Mouse (Mus musculus): ENCODE results near the gene Nr6a1. TPM values are rescaled to one million over a fixed set of nuclear protein-coding genes. Genes with fewer than 3 reads are reported as not detected.
A peak's percentile ranks its signal among the peaks of the same experiment; 100 is the strongest.

Nr6a1 gene
- polyA plus RNA-seq, 1 experiment from 2014 or later: 1.7 TPM

DNA sequence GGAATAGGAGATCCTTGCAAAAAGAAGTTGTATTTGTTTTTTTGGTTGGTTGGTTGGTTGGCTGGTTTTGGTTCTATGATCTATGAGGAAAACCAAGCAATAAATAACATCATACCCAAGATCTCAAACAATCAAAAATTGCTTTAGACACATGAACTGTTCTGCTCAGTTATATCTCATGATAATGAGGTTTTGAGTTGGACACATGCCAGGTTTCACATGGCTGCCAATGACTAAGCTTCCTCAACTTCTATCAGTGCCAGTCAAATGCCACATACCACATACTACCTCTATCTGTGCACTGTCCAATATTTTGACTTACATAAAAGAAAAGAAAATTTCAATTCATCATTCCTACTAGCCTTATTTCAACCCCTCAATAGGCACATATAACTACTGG lies 101.3 kb downstream of the Nr6a1 start:
- H3K4me2 ChIP-seq (ENCODE audit: low read length): peak overlapping the region; percentile 44
- no peak overlapping the region; the same call in 1 of the 2 replicates for H3K4me3 ChIP-seq (replicated peaks; ENCODE audit: low read depth, low read length)
- ATAC-seq (ENCODE audit: low FRiP score, low TSS enrichment) (no peak), DNase-seq (peak; percentile 69)
- H3K36me3 ChIP-seq (ENCODE audit: control insufficient read depth, insufficient read depth, low read length): peaks cover 1% of the 10 kb centered on the region; the same call in 1 of the 2 replicates
- H3K9me3 ChIP-seq (ENCODE audit: control insufficient read depth, low read length): no peaks in the 10 kb centered on the region
- peaks cover 15% of the 10 kb centered on the region for H3K4me1 ChIP-seq (ENCODE audit: control insufficient read depth, insufficient read depth, low read length)
- no peak overlapping the region for H3K9ac ChIP-seq (replicated peaks; ENCODE audit: low read length)
- H3K27ac ChIP-seq (replicated peaks; ENCODE audit: low read depth, low read length): no peak overlapping the region
- no peaks in the 10 kb centered on the region for H3K27me3 ChIP-seq (ENCODE audit: control insufficient read depth, insufficient read depth, low read length)

DNA sequence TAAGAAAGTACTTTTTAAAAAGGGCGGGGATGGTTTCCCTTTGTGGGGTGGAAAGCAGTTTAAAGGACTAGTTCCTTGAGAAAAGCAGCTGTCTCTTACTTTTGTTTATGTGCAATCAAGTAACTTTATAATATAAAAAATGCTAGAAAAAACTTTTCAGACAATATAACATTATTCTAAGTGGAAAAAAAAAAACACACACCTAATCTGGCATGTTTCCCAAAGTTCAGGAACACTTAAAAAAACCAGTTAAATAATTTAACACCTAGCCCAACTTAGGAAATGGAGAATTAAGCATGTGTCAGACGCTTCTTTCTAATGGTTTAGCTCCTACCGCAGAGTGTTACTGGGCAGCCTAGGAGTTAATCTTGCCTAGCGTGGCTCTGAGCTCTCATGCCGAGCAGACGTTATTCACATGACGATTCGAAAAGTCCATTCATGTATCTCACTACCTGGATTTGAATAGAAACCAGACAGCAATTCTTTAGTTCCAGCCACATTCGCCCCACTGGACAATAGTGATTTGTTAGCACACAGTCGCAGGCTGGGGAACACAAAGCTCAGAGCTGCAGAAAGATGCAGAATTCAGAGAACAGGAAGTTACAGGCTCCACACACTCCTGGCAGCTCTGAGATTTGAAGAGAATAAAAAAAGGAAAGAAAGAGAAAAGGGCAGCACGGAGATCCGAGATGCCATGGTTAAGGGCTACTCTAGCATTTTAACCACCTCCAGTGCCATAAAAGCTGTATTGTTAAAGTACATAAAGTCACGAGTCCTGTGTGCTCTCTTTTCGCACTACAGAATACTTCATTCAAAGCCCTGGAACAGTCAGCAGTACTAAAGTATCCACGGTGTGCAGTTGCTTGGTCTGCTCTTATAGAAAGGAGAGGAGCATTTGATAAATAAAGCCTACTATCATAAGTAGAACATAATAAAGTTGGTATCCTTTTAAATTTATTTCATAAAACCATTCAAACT lies 102.4 kb downstream of the Nr6a1 start:
- Histone ChIP-seq H3K4me1 (ENCODE audit: control insufficient read depth, insufficient read depth, low read length) (peaks cover 15% of the 10 kb centered on the region), H3K4me3 (replicated peaks; ENCODE audit: low read depth, low read length) (peak overlapping the region; percentile 49), H3K27ac (replicated peaks; ENCODE audit: low read depth, low read length) (peak overlapping the region; percentile 77), H3K4me2 (ENCODE audit: low read length) (peak overlapping the region; percentile 68), H3K27me3 (ENCODE audit: control insufficient read depth, insufficient read depth, low read length) (no peaks in the 10 kb centered on the region), H3K9me3 (ENCODE audit: control insufficient read depth, low read length) (no peaks in the 10 kb centered on the region), H3K9ac (replicated peaks; ENCODE audit: low read length) (peak overlapping the region; percentile 48), H3K36me3 (ENCODE audit: control insufficient read depth, insufficient read depth, low read length) (no peaks in the 10 kb centered on the region)
- peak; percentile 81 for DNase-seq
- WGBS: 1% methylated on average over 15 of the region's 15 CpGs
- ATAC-seq (ENCODE audit: low FRiP score, low TSS enrichment): peak; percentile 57; the same call in 1 of the 2 replicates

DNA sequence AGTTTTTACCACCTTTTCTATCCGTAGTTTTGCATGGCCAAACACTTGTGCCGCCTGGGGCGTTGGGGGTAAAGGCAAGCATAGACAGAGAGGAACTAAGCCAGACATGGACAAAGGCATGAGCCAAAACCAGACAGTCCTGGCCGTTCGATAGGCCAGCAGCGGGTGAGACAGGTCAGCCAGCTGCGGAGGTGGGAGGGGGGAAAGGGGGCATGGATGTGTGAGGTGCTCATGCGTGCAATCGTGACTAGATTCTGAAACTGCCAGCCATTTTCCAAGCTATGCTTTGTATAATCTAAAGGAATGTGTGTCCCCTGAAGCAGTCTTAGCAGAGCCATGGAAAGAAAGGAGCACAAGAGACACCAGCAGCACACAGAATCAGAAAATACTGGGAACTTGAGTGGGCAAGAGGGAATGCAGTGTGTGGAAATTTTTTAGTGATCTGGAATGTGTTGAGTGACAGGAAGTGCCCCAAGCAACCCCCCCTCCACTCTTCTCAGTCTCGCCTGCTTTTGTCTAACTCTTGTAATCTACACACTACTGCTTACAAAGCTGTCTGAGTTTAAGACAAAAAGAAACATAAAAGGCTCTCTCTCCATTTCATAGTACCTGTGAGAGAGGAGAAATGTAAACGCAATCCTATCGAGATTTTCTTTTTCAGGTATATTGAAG lies 103.4 kb downstream of the Nr6a1 start:
- Histone ChIP-seq H3K4me2 (ENCODE audit: low read length) (peak overlapping the region; percentile 68), H3K27me3 (ENCODE audit: control insufficient read depth, insufficient read depth, low read length) (no peaks in the 10 kb centered on the region), H3K4me1 (ENCODE audit: control insufficient read depth, insufficient read depth, low read length) (peaks cover 15% of the 10 kb centered on the region), H3K36me3 (ENCODE audit: control insufficient read depth, insufficient read depth, low read length) (no peaks in the 10 kb centered on the region), H3K4me3 (replicated peaks; ENCODE audit: low read depth, low read length) (peak overlapping the region; percentile 49), H3K9me3 (ENCODE audit: control insufficient read depth, low read length) (no peaks in the 10 kb centered on the region), H3K9ac (replicated peaks; ENCODE audit: low read length) (peak overlapping the region; percentile 64), H3K27ac (replicated peaks; ENCODE audit: low read depth, low read length) (peak overlapping the region; percentile 96)
- WGBS: 1% methylated on average over 12 of the region's 12 CpGs
- peak; percentile 84 for DNase-seq
- ATAC-seq (ENCODE audit: low FRiP score, low TSS enrichment): peak; percentile 86

DNA sequence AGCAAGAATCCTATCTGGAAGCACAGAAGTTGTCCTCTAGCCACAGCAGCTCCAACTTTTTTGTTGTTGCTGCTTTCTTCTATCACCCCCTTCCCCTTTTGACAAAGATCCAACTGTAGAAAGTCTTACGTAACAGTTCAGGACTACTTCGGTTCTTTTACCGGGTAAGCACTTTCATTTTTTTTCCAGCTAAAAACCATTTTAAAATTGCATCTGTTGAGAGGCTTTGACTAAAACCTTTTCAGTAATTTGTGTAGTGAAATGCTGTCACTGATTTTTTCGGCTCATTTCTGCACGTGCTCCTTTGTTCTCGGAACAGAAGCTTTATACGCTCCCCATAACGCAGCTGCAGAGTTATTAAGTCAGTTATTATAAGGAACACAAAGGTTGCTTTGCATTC lies 104.1 kb downstream of the Nr6a1 start:
- Histone ChIP-seq H3K36me3 (ENCODE audit: control insufficient read depth, insufficient read depth, low read length) (no peaks in the 10 kb centered on the region), H3K9me3 (ENCODE audit: control insufficient read depth, low read length) (no peaks in the 10 kb centered on the region), H3K4me2 (ENCODE audit: low read length) (peak overlapping the region; percentile 68), H3K27me3 (ENCODE audit: control insufficient read depth, insufficient read depth, low read length) (no peaks in the 10 kb centered on the region), H3K27ac (replicated peaks; ENCODE audit: low read depth, low read length) (peak overlapping the region; percentile 96), H3K9ac (replicated peaks; ENCODE audit: low read length) (peak overlapping the region; percentile 64), H3K4me3 (replicated peaks; ENCODE audit: low read depth, low read length) (peak overlapping the region; percentile 49), H3K4me1 (ENCODE audit: control insufficient read depth, insufficient read depth, low read length) (peaks cover 15% of the 10 kb centered on the region)
- 2% methylated on average over 8 of the region's 8 CpGs for WGBS
- 0 out of 2 replicates have a peak, but pooled peaks have one; percentile 0 for ATAC-seq (ENCODE audit: low FRiP score, low TSS enrichment)
- peak; percentile 75 for DNase-seq

DNA sequence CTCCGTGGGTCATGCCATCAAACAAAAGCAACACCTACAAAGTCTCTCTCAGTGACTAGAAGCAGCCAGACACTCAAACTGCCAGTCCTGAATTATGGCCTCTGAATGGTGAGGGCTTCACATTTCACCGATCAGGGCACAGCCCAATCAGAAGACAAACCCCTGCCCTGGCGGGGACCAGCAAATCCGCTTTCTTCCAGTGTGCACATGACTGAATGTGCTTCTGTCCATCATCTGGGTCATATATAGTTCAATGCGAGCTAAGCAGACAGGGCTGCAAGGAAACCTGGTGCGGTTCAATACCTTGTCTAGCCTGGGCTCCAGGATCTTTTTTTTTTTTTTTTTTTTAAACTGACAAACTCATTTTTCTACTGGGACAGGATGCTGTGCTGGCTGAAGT lies 104.5 kb downstream of the Nr6a1 start:
- no peaks in the 10 kb centered on the region for H3K9me3 ChIP-seq (ENCODE audit: control insufficient read depth, low read length)
- peak overlapping the region; percentile 64 for H3K9ac ChIP-seq (replicated peaks; ENCODE audit: low read length)
- ATAC-seq (ENCODE audit: low FRiP score, low TSS enrichment): peak; percentile 88
- peak overlapping the region; percentile 68 for H3K4me2 ChIP-seq (ENCODE audit: low read length)
- DNase-seq: peak; percentile 86
- no peaks in the 10 kb centered on the region for H3K27me3 ChIP-seq (ENCODE audit: control insufficient read depth, insufficient read depth, low read length)
- H3K27ac ChIP-seq (replicated peaks; ENCODE audit: low read depth, low read length): peak overlapping the region; percentile 96
- 1% methylated on average over 6 of the region's 6 CpGs for WGBS
- peaks cover 14% of the 10 kb centered on the region for H3K4me1 ChIP-seq (ENCODE audit: control insufficient read depth, insufficient read depth, low read length)
- no peaks in the 10 kb centered on the region for H3K36me3 ChIP-seq (ENCODE audit: control insufficient read depth, insufficient read depth, low read length)
- peak overlapping the region; percentile 49 for H3K4me3 ChIP-seq (replicated peaks; ENCODE audit: low read depth, low read length)

DNA sequence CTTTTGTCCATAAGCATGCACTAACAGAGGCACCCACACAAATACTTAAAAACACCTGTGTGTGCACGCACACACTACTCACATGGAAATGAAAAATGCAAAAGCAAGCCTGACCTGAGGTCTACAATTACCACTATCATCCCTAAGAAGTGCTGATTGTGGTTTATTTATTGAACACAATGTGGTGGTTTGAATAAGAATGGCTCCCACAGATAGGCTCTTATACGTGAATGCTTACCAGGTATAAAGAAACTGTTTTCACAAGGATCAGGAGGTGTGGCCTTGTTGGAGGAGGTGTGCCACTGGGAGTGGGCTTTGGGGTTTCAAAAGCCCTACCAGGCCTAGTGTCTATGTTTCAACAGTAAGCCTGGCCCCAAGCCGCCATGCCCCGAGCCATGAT lies 110.0 kb downstream of the Nr6a1 start:
- Histone ChIP-seq H3K4me2 (ENCODE audit: low read length) (no peak overlapping the region), H3K4me3 (replicated peaks; ENCODE audit: low read depth, low read length) (no peak overlapping the region), H3K27ac (replicated peaks; ENCODE audit: low read depth, low read length) (no peak overlapping the region), H3K4me1 (ENCODE audit: control insufficient read depth, insufficient read depth, low read length) (peaks cover 3% of the 10 kb centered on the region; the same call in 1 of the 2 replicates), H3K36me3 (ENCODE audit: control insufficient read depth, insufficient read depth, low read length) (no peaks in the 10 kb centered on the region), H3K27me3 (ENCODE audit: control insufficient read depth, insufficient read depth, low read length) (no peaks in the 10 kb centered on the region), H3K9ac (replicated peaks; ENCODE audit: low read length) (no peak overlapping the region), H3K9me3 (ENCODE audit: control insufficient read depth, low read length) (no peaks in the 10 kb centered on the region)
- DNase-seq: no peak
- ATAC-seq (ENCODE audit: low FRiP score, low TSS enrichment): no peak
- 81% methylated on average over 4 of the region's 4 CpGs for WGBS

DNA sequence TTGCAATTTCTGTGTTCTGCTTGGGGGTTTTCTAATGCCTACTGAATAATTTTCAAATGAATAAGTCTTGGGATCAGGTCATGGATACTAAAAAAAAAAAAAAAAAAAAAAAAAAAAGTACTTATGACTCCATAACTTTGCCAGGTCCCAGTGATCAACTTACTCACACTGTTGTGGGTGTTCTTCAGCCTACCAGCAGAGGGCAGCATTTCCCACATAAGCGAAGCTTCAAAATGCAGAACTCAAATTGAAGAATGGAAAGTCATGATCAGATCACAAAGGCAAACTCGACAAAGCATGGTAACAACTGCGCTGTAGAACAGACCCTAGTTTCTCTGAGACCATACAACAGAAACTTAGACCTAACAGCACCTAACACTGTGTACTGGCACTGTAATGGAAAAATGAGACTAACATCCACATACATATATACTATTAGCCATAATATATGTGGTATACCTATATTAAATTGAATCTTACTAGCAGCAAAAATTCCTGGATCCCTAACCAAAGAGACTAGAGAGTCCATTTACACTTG lies 130.3 kb downstream of the Nr6a1 start:
- no peaks in the 10 kb centered on the region for H3K4me1 ChIP-seq (ENCODE audit: control insufficient read depth, insufficient read depth, low read length)
- peak overlapping the region; percentile 27; the same call in 1 of the 2 replicates for H3K4me2 ChIP-seq (ENCODE audit: low read length)
- no peak overlapping the region for H3K27ac ChIP-seq (replicated peaks; ENCODE audit: low read depth, low read length)
- 8% methylated on average over 3 of the region's 3 CpGs for WGBS
- H3K4me3 ChIP-seq (replicated peaks; ENCODE audit: low read depth, low read length): no peak overlapping the region
- DNase-seq (peak; percentile 92), ATAC-seq (ENCODE audit: low FRiP score, low TSS enrichment) (peak; percentile 31; the same call in 1 of the 2 replicates)
- no peak overlapping the region for H3K9ac ChIP-seq (replicated peaks; ENCODE audit: low read length)
- H3K36me3 ChIP-seq (ENCODE audit: control insufficient read depth, insufficient read depth, low read length): no peaks in the 10 kb centered on the region
- H3K9me3 ChIP-seq (ENCODE audit: control insufficient read depth, low read length): no peaks in the 10 kb centered on the region
- H3K27me3 ChIP-seq (ENCODE audit: control insufficient read depth, insufficient read depth, low read length): no peaks in the 10 kb centered on the region

DNA sequence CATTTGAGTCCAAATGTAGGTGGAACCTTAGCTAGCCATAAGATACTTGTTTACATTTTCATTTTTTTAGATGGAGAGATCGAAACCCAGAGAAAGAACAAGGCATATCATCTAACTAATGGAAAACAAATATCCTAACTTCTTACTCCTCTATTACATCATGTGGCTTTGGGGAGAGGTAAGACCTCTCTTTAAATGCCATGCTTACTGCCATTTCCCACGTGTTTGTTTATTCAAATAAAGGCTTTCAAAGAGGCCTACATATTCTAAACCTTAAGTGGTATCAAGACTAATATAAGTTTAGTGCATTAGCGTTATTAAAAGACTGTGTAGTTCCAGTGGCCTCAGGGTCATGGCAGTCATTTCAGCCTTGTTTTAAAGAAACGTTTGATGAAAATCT lies 140.2 kb downstream of the Nr6a1 start:
- no peak for ATAC-seq (ENCODE audit: low FRiP score, low TSS enrichment)
- DNase-seq: no peak
- Histone ChIP-seq H3K36me3 (ENCODE audit: control insufficient read depth, insufficient read depth, low read length) (no peaks in the 10 kb centered on the region), H3K27me3 (ENCODE audit: control insufficient read depth, insufficient read depth, low read length) (no peaks in the 10 kb centered on the region), H3K4me2 (ENCODE audit: low read length) (no peak overlapping the region), H3K4me3 (replicated peaks; ENCODE audit: low read depth, low read length) (no peak overlapping the region), H3K9me3 (ENCODE audit: control insufficient read depth, low read length) (no peaks in the 10 kb centered on the region), H3K27ac (replicated peaks; ENCODE audit: low read depth, low read length) (no peak overlapping the region), H3K4me1 (ENCODE audit: control insufficient read depth, insufficient read depth, low read length) (peaks cover 10% of the 10 kb centered on the region), H3K9ac (replicated peaks; ENCODE audit: low read length) (no peak overlapping the region)
- 62% methylated on average over 4 of the region's 4 CpGs for WGBS

Data from midbrain, embryonic 14.5 days (tissue).